Mouse (Mus musculus): Measurements from ENCODE around the gene Klk1b26.
"Not testable (repeated sequence)": the region's sequence is repeated elsewhere in the genome, so short reads cannot be mapped to it uniquely, and the experiment has no call there.

Klk1b26 gene

GRCm38 (mm10) chr7:44011868-44012267 is at the start of gene Klk1b26:
Klk1b26 (plus strand) TSS chr7:44012168.
- not testable (repeated sequence) for DNase-seq (ENCODE audit: low read depth, low spot score)

DNA sequence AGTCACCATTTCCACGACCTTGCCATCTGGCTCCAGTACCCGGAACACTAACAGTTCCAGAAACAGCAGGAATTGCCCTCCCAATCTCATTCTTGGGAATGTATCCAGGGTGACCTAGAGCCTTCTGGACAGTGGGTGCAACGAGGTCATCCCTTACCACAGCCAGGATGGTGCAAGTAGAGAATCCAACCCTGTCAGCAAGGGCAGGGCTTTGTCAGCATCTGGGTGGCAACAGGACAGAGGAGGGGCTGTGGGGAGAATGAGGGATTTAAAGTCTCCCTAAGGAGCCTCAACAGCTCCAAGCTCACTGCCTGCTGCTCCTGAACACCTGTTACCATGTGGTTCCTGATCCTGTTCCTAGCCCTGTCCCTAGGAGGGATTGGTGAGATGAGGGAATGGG is 45.5 kb upstream of the Klk1b26 start, which contains the start of gene Klk1b1:
Gene Klk1b1 (plus strand): TSS at position 301 of the 400 bp plus-strand sequence.
- DNase-seq (ENCODE audit: low read depth, low spot score) = no peak

- no peak for DNase-seq (ENCODE audit: low read depth, low spot score)
Measured at GRCm38 (mm10) chr7:43967058-43967457, 44.9 kb upstream of the Klk1b26 start.

DNA sequence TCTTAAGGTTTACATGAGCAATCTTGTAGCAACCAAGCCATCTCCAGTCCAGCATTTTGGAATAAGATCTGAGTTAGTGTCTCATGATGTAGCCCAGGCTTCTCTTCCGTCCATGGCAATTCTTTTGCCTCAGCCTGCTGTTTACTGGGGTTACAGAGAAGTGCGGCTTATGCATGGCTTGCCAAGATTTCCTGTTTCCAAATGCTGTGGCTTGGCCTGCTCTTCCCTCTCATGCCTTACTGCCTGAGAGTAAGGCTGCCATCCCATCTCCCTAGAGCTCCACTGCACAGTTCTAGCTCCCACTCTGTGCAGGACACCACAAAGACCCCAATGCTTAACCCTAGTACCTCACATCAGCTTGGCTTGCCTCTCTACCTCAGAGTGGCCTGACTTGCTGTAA is 44.4 kb upstream of the Klk1b26 start:
- no peak for DNase-seq (ENCODE audit: low read depth, low spot score)

DNA sequence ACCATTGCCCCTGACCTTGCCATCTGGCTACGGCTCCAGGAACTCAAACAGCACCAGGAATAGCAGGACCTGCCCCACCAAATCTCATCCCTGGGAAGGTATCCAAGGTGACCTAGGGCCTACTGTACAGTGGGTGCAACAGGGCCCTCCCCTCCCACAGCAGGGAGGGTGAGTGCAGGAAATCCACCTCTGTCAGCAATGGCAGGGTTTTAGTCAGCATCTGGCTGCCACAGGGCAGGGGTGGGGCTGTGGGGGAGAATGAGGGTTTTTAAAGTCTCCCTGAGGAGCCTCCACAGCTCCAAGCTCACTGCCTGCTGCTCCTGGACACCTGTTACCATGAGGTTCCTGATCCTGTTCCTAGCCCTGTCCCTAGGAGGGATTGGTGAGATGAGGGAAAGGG is 36.2 kb upstream of the Klk1b26 start, which contains the start of gene Klk1b9:
Gene Klk1b9 (plus strand): TSS at position 301 of the 400 bp plus-strand sequence.
- not testable (repeated sequence) for DNase-seq (ENCODE audit: low read depth, low spot score)

DNA sequence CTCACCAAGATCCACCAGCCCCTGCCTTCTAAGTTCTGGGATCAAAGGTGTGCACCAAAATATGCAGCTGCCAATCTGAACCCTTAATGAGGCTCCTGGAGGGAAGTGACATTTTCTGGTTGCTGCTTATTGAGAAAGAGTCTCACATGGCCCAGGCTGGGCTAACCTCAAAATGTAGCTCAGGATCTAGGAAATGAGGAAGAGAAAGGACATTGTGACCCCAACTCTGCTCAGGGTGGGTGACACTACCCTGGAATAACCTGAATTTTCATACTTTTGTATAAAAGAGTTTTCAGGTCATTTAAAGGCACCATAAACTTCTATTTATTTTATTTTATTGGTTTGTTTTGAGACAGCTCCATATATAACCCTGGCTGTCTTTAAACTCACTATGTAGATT is 26.3 kb upstream of the Klk1b26 start:
- DNase-seq (ENCODE audit: low read depth, low spot score) = no peak

DNA sequence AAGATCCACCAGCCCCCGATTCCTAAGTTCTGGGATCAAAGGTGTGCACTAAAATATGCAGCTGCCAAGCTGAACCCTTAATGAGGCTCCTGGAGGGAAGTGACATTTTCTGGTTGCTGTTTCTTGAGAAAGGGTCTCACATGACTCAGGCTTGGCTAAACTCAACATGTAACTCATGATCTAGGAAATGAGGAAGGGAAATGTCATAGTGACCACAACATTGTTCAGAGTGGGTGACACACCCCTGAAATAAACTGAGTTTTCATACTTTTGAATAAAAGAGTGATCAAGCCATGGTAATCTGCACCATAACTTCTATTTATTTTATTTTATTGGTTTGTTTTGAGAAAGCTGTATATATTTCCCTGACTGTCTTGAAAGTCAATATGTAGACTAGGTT is 17.1 kb upstream of the Klk1b26 start:
- DNase-seq (ENCODE audit: low read depth, low spot score) = not testable (repeated sequence)

DNA sequence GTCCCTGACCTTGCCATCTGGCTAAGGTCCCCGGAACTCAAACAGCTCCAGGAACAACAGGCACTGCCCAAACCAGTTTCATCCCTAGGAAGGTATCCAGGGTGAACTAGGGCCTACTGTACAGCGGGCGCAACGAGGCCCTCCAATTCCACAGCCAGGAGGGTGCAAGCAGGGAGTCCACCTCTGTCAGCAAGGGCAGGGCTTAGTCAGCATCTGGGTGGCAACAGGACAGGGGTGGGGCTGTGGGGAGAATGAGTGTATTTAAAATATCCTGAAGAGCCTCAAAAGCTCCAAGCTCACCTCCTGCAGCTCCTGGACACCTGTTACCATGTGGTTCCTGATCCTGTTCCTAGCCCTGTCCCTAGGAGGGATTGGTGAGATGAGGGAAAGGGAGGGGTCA is 16.4 kb upstream of the Klk1b26 start, which contains the start of gene Klk1b11:
Gene Klk1b11 (plus strand): TSS at position 301 of the 400 bp plus-strand sequence.
- DNase-seq (ENCODE audit: low read depth, low spot score) = not testable (repeated sequence)

DNA sequence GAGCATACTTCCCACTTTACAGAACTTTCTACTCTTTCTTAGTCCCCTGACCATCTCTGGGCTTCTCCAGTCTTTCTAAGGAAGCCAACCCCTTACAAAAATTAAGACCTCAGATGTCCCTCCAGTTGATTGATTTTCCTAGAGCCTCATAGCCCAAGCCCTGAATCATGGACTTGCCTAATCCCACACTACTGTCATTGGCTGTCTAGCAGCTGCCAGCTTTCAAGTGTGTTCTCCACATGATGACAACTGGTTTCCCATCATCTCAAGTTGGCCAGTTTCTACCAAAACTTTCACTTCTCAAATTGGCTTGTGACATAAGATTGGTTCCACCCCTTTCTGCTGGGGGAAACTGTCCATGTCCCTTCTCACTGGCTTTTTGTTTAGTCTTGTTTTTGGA is 7.1 kb upstream of the Klk1b26 start:
- DNase-seq (ENCODE audit: low read depth, low spot score) = no peak

DNA sequence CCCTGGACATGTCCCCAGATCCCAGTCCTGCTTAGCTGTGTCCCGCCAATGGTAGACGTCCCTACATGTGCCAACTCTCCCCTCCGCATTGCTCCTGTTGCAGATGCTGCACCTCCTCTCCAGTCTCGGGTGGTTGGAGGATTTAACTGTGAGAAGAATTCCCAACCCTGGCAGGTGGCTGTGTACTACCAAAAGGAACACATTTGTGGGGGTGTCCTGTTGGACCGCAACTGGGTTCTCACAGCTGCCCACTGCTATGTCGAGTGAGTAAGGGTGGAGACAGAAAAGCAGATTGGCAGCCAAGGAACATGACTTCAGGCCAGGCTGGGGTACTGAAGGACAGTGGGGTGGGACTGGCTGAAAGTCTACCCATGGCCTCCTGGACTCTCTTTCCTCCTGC is 2.7 kb downstream of the Klk1b26 start:
- DNase-seq (ENCODE audit: low read depth, low spot score) = not testable (repeated sequence)

DNA sequence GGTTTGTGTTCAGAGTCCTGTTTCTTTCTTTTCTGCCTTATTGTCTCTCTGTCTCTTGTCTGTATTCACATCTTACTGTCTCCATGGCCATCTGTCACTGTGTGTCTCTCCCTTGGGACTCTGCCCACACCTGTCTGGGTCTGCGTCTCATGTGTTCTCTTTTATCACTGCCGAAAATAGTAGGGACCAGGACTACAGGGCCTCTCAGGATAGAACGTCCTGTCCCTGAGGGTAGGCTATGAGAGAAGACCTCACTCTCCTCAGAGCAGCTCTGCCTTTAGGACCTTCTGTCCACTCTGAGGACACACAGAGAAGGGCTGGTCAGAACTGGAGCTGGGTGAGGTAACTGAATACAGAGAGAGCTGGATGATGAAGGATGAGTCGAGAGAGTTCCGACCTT is 3.1 kb downstream of the Klk1b26 start:
- DNase-seq (ENCODE audit: low read depth, low spot score) = no peak

DNA sequence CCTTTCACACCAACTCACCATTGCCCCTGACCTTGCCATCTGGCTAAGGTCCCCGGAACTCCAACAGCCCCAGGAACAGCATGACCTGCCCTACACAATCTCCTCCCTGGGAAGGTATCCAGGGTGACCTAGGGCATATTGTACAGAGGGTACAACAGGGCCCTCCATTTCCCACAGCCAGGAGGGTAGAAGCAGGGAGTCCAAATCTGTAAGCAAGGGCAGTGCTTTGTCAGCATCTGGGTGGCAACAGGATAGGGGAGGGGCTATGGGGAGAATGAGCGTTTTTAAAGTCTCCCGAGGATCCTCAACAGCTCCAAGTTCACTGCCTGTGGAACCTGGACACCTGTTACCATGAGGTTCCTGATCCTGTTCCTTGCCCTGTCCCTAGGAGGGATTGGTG is 40.0 kb downstream of the Klk1b26 start, which contains the start of gene Klk1b27:
Gene Klk1b27 (plus strand): TSS at position 301 of the 400 bp plus-strand sequence.
- not testable (repeated sequence) for DNase-seq (ENCODE audit: low read depth, low spot score)

Measured in c-Kit-negative CD71-positive TER-119-positive erythroid progenitor cells, embryonic 14.5 days (primary cell).